Mouse (Mus musculus) gastrocnemius, postnatal 10 days (tissue): Measurements from ENCODE around the gene Gnl3. TPM values are rescaled to one million over a fixed set of nuclear protein-coding genes. Genes with fewer than 3 reads are reported as not detected.

Source experiments
- DNase-seq: peaks from one replicate; pipeline ENCODE4 v3.0.0; 2021; ENCODE audit warnings: mixed read lengths
- long read RNA-seq, 2 experiments: library from polyadenylated mRNA; stranded (forward); transcript quantifications; one replicate each; pipeline ENCODE4 v2.0.0; 2021
- total RNA-seq, 2 experiments: library from RNA; stranded (reverse); gene quantifications; 2 replicates each; pipeline ENCODE4 v1.2.3; 2021

Gnl3 gene
- 10 to 100 TPM; 35.5 to 46.5 TPM for total RNA-seq
- long read RNA-seq, experiment 1, transcript Gnl3-201 (15 exons, 1,947 nt): major isoform, 30 of 35 reads
- long read RNA-seq, experiment 1, partial matches to known transcripts: 0 of 35 reads
- long read RNA-seq, experiment 1, other reads (novel, unspliced or antisense): 5 of 35 reads
- long read RNA-seq, experiment 2, transcript Gnl3-201 (15 exons, 1,947 nt): major isoform, 23 of 24 reads
- long read RNA-seq, experiment 2, partial matches to known transcripts: 0 of 24 reads
- long read RNA-seq, experiment 2, other reads (novel, unspliced or antisense): 0 of 24 reads

- peak; percentile 97 for DNase-seq
Measured at GRCm38 (mm10) chr14:31018860-31019291, at the start of gene Gnl3, which contains the start of gene Pbrm1. Gene Gnl3, minus strand, starts transcription at chr14:31019152. Gene Pbrm1, plus strand, starts transcription at chr14:31019138.

- no peak for DNase-seq
Measured at GRCm38 (mm10) chr14:31062277-31062676, 43.3 kb upstream of the Gnl3 start.

- DNase-seq: no peak
Measured at GRCm38 (mm10) chr14:31045817-31046216, 26.9 kb upstream of the Gnl3 start.

- DNase-seq: no peak
Measured at GRCm38 (mm10) chr14:31045296-31045695, 26.3 kb upstream of the Gnl3 start.

DNA sequence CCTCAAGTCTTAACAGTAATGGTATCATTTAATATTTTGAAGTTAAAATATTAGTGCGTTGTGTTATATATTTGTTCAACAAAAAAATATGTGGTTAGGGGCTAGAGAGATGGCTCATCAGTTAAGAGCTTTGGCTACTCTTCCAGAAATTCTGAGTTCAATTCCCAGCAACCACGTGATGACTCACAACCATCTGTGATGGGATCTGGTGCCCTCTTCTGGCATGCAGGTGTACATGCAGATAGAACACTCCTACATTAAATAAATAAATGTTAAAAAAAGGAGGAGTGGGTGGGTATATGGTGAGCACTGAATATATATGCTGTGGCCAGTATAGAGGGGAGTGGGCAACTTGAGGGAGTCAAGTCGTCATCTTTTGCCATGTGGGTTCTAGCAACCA is 6.8 kb upstream of the Gnl3 start:
- no peak for DNase-seq

- DNase-seq: no peak
Measured at GRCm38 (mm10) chr14:31022579-31022978, 3.6 kb upstream of the Gnl3 start.

DNA sequence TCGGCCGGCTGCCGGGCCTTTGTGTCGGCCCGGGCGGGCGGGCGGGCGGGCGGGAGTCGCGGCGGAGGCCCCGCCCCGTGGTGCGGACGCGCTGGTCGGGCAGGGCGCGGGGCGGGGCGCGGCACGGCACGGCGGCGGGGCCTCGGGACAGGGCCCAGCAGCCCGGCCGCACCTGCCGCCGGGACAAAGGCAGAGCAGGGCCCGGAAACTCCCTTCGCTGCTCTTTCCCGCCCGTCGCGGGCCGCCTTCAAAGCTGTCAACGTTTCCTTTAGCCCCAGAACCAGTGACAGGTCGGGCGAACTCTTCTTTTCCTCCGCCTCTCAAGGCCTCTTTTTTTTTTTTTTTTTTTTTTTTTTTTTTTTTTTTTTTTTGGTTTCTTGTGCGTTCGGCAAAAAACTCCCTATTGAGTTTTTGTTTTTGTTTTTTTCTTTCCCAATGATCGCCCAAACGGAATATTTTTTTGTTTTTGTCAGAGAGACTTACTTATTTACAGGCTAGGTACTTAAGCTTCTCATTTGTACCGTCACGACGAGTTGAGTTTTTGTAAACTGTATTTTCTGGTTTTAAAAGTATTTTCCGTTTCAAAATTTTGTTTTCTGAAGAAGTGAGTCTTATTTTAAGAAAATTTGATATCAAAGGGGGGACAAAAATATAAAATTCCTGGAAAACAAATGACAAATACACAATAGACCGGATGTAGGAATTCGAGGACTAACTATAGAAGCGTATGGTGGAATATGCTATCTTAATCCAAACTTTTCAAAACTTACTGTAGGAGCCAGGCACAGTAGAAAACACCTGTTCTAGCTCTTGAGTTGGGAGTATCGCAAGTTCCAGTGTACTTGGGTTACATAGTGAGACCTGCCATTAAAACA is 616 bp upstream of the Gnl3 start:
- DNase-seq: peak; percentile 82

GRCm38 (mm10) chr14:31017854-31018253 is 1.1 kb downstream of the Gnl3 start:
- no peak for DNase-seq

DNA sequence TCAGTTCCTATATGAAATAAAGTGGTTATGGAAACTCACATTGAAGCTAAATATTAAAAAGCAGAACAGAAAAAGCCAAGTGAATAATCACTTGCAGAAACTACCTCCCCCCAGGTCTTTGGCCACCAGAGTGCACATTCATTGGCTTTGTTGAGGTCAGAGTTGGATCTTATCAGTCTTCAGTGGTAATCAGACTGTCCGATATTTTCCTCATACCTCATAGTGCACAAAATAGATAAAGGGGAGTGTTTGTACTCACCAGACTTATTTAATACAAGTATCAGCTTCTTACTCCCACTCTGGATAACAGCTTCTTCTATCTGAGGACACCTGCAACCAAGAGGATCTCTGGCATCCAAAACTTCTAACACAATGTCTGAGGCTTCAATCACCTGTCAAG is 2.9 kb downstream of the Gnl3 start:
- no peak for DNase-seq

GRCm38 (mm10) chr14:31013928-31014327 is 5.0 kb downstream of the Gnl3 start:
- no peak for DNase-seq

- no peak for DNase-seq
Measured at GRCm38 (mm10) chr14:31011588-31011987, 7.4 kb downstream of the Gnl3 start.

GRCm38 (mm10) chr14:31006779-31007178 is 12.2 kb downstream of the Gnl3 start:
- DNase-seq: no peak

GRCm38 (mm10) chr14:31004527-31004926 is 14.4 kb downstream of the Gnl3 start:
- no peak for DNase-seq

DNA sequence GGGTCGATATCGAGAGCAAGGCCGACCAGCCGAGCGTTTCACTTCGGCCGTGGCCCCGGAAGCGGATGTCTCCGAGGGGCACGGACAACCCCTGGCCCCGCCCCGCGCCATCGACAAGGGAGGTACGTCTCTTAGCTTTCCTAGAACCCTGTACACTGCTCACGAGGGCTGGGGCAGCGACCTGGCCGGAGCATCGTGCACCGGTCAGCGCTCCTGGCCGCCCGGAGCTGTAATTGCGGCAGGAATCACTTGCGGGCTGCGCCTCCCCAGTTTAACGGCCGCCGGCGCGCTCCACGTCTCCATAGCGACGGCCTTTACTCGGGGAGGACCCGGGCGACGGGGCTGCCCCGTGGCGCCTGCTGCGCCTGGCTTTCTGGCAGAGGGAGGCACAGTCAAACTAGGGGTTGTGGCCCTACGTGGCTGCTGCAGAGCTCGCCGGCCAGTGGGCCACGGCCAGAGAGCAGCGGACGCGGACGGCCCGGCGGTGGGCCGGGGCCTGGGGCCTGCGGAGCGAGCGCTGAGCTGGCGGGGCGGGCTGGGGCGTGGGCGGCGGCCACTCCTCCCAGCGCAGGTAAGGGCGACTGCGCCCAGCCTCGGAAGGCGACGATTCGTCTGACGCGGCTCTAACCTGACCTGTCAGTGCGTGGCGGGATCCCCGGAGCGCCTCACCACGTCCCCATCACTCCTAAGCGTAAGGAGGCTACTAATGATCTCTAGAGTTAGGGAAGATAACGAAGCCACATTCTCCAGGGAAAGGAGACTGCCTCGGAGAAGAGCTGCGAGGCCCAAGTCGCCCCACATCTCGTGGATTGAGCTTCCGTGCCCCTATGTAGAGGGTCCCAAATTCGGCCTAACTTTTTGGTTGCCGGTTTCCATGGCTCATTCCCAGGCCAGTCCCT is 17.4 kb downstream of the Gnl3 start, which contains the start of the genes Glt8d1 and Spcs1:
Gene Glt8d1, plus strand, starts transcription at position 94 of the 899 bp plus-strand sequence.
Gene Spcs1, minus strand, starts transcription at position 366 of the 899 bp plus-strand sequence.
- DNase-seq: peak; percentile 88

DNA sequence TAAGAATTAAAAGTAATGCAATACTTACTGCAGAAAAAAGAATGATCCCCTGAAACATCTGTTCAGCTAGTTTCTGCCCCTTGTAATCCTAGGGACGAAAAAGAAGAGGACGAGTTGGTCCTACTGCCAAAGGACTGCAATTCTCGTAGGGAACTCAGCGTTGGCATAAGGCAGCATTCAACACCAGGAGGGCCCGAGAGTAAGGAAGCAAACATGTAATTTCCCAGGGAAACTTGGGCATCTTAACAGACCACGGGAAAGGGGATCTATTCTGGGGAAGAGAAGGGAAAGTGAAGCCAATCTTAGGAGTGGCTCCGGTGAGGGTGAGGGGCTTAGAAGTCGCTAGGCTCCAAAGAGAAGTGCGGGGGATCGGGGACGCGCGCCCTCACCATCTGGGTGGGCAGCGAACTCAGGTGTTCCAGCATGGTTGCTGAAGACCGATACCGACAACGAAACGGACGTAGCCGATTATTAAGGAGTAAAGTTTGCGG is 18.1 kb downstream of the Gnl3 start:
- DNase-seq: no peak

GRCm38 (mm10) chr14:31000356-31000755 is 18.6 kb downstream of the Gnl3 start:
- DNase-seq: no peak

GRCm38 (mm10) chr14:30996417-30996816 is 22.5 kb downstream of the Gnl3 start:
- DNase-seq: no peak

DNA sequence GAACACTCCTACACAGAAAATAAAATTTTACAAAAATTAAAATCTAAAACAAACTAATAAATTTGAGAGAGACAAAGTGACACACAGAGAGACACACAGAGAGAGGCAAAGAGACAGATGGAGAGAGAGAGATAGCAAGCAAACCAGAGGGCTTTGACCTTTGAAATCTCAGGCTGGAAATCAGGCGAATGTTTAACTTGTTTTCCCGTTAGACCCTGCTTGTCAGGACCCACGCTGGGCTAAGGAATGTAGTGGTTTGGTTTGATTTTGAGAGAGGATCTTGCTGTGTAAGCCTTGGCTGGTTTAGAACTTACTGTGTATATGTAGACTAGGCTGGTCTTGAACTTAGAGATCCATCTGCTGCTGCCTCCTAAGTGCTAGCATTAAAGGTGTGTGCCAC is 42.7 kb downstream of the Gnl3 start:
- no peak for DNase-seq

DNA sequence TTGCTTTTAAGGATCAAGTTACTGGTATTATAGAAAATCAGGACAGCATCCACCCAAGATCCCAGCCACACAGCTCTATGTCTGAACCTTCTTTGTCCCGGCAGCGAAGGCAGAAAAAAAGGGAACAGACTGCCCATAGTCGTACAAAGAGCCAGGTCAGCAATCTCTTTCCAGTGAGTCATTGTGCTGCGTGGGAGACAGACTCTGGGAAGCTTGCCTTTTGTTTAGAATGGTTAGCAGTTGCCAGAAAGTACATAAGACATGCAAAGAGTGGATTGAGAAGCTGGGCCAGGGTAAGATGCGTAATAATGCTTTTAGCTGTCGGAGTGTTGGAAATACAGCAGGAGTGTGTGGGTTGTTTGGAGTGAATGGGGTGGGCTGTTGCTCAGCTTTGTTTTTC is 44.7 kb downstream of the Gnl3 start:
- DNase-seq: no peak
